Mouse (Mus musculus): Measurements from ENCODE around the gene Gm9958.

Gene Gm9958

GRCm38 (mm10) chr5:90367067-90367303 is at the start of gene Gm9958:
Gene Gm9958, plus strand, starts transcription at chr5:90367204.
- DNase-seq (ENCODE audit: low spot score) = no peak

GRCm38 (mm10) chr5:90331071-90331470 is 35.9 kb upstream of the Gm9958 start:
- no peak for DNase-seq (ENCODE audit: low spot score)

GRCm38 (mm10) chr5:90332478-90332877 is 34.5 kb upstream of the Gm9958 start:
- DNase-seq (ENCODE audit: low spot score) = no peak

- no peak for DNase-seq (ENCODE audit: low spot score)
These were observed 28.6 kb upstream of the Gm9958 start for GRCm38 (mm10) chr5:90338177-90339091.

GRCm38 (mm10) chr5:90339129-90339952 is 27.7 kb upstream of the Gm9958 start:
- DNase-seq (ENCODE audit: low spot score) = no peak

- DNase-seq (ENCODE audit: low spot score) = no peak
These were observed 27.1 kb upstream of the Gm9958 start for GRCm38 (mm10) chr5:90339953-90340343.

GRCm38 (mm10) chr5:90340847-90341246 is 26.2 kb upstream of the Gm9958 start:
- DNase-seq (ENCODE audit: low spot score) = no peak

- DNase-seq (ENCODE audit: low spot score) = no peak
These were observed 20.1 kb upstream of the Gm9958 start for GRCm38 (mm10) chr5:90346877-90347276.

GRCm38 (mm10) chr5:90353552-90354317 is 13.3 kb upstream of the Gm9958 start:
- DNase-seq (ENCODE audit: low spot score) = no peak

GRCm38 (mm10) chr5:90355824-90356223 is 11.2 kb upstream of the Gm9958 start:
- peak; percentile 38 for DNase-seq (ENCODE audit: low spot score)

- peak; percentile 85 for DNase-seq (ENCODE audit: low spot score)
These were observed 2.5 kb upstream of the Gm9958 start for GRCm38 (mm10) chr5:90364526-90364925.

- peak; percentile 52 for DNase-seq (ENCODE audit: low spot score)
These were observed 1.7 kb upstream of the Gm9958 start for GRCm38 (mm10) chr5:90365141-90365951.

- peak; percentile 82 for DNase-seq (ENCODE audit: low spot score)
These were observed 610 bp upstream of the Gm9958 start, which contains the start of gene Ankrd17 for GRCm38 (mm10) chr5:90366121-90367066. Gene Ankrd17, minus strand, starts transcription at chr5:90366577.

- no peak for DNase-seq (ENCODE audit: low spot score)
These were observed 3.4 kb downstream of the Gm9958 start for GRCm38 (mm10) chr5:90370401-90370800.

GRCm38 (mm10) chr5:90373708-90374107 is 6.7 kb downstream of the Gm9958 start:
- DNase-seq (ENCODE audit: low spot score) = no peak

- DNase-seq (ENCODE audit: low spot score) = no peak
These were observed 14.5 kb downstream of the Gm9958 start for GRCm38 (mm10) chr5:90381458-90381857.

- DNase-seq (ENCODE audit: low spot score) = peak; percentile 24
These were observed 16.1 kb downstream of the Gm9958 start for GRCm38 (mm10) chr5:90383080-90383479.

- DNase-seq (ENCODE audit: low spot score) = no peak
These were observed 26.8 kb downstream of the Gm9958 start for GRCm38 (mm10) chr5:90393764-90394163.

GRCm38 (mm10) chr5:90394322-90394721 is 27.3 kb downstream of the Gm9958 start:
- DNase-seq (ENCODE audit: low spot score) = no peak

GRCm38 (mm10) chr5:90396817-90397216 is 29.8 kb downstream of the Gm9958 start:
- DNase-seq (ENCODE audit: low spot score) = no peak

All from c-Kit-positive CD71-positive TER-119-positive erythroid progenitor cells, embryonic 14.5 days (primary cell).